Mouse (Mus musculus): Measurements from ENCODE around the gene Rln3. TPM values are rescaled to one million over a fixed set of nuclear protein-coding genes. Genes with fewer than 3 reads are reported as not detected.

The Rln3 gene
- polyA plus RNA-seq, 1 experiment from 2014 or later = 0.48 TPM

DNA sequence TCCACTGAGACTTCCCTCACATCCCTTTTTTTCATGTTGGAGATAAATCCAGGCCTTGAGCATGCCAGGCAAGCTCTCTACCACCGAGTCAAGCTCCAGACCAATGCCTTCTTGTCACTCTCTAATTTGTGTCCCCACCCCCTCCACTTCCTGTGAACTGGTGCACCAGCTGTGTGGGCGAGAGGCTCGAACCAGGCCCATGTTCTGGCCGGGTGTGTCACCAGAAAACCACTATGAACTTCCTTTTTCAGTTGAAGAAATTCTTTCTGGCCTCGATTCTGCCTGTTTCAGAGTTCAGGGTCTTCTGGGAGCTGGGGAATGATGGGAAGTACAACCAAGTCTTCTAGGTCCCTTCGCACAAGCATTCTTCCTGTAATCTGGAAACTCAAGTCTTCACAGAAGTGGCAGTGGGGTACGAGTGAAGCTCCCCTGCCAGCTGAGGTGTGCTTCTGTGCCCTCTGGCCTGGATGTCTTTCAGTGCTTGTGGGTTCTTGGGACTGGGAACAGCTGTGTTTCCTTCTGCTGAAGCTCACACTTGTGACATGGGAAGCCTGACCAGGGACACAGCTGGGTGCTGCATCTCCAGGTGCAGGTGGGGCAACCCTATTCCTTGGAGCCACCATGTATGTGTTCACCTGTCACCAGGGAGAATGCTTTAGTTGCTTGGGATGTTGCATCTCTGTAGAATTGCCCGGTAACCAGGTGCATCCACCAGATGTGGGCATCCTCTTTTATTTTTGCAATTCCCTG is 19.2 kb upstream of the Rln3 start:
- WGBS = 75% methylated on average over 8 of the region's 8 CpGs

GRCm38 (mm10) chr8:84060245-84060644 is 15.4 kb upstream of the Rln3 start:
- Histone ChIP-seq H3K36me3 (replicated peaks) (no peaks in the 10 kb centered on the region), H3K27ac (no peak overlapping the region), H3K4me1 (no peaks in the 10 kb centered on the region), H3K27me3 (replicated peaks) (no peaks in the 10 kb centered on the region), H3K4me2 (no peak overlapping the region), H3K4me3 (no peak overlapping the region), H3K9me3 (no peaks in the 10 kb centered on the region), H3K9ac (no peak overlapping the region)
- no peak for ATAC-seq (replicated peaks)
- WGBS = 81% methylated on average over 2 of the region's 2 CpGs

More for the DNA sequence above, 19.2 kb upstream of the Rln3 start:
- Histone ChIP-seq H3K27ac (no peak overlapping the region), H3K4me1 (peaks cover 23% of the 10 kb centered on the region), H3K4me2 (no peak overlapping the region), H3K9me3 (no peaks in the 10 kb centered on the region), H3K36me3 (replicated peaks) (no peaks in the 10 kb centered on the region), H3K4me3 (no peak overlapping the region), H3K9ac (no peak overlapping the region), H3K27me3 (replicated peaks) (no peaks in the 10 kb centered on the region)
- ATAC-seq (replicated peaks) = no peak

- H3K4me1 ChIP-seq = no peaks in the 10 kb centered on the region
- no peak for ATAC-seq (replicated peaks)
- H3K9ac ChIP-seq = no peak overlapping the region
- H3K36me3 ChIP-seq (replicated peaks) = no peaks in the 10 kb centered on the region
- H3K4me3 ChIP-seq = no peak overlapping the region
- no peak overlapping the region for H3K4me2 ChIP-seq
- no peaks in the 10 kb centered on the region for H3K27me3 ChIP-seq (replicated peaks)
- H3K9me3 ChIP-seq = no peaks in the 10 kb centered on the region
- WGBS = 89% methylated on average over 2 of the region's 2 CpGs
- no peak overlapping the region for H3K27ac ChIP-seq
These were observed 14.4 kb upstream of the Rln3 start for GRCm38 (mm10) chr8:84059226-84059625.

- ATAC-seq (replicated peaks) = no peak
- no peak overlapping the region for H3K27ac ChIP-seq
- H3K27me3 ChIP-seq (replicated peaks) = no peaks in the 10 kb centered on the region
- H3K4me1 ChIP-seq = no peaks in the 10 kb centered on the region
- WGBS = 97% methylated on average over 1 of the region's 1 CpGs
- no peaks in the 10 kb centered on the region for H3K9me3 ChIP-seq
- H3K4me3 ChIP-seq = no peak overlapping the region
- no peak overlapping the region for H3K9ac ChIP-seq
- no peak overlapping the region for H3K4me2 ChIP-seq
- no peaks in the 10 kb centered on the region for H3K36me3 ChIP-seq (replicated peaks)
These were observed 13.0 kb upstream of the Rln3 start for GRCm38 (mm10) chr8:84057827-84058226.

DNA sequence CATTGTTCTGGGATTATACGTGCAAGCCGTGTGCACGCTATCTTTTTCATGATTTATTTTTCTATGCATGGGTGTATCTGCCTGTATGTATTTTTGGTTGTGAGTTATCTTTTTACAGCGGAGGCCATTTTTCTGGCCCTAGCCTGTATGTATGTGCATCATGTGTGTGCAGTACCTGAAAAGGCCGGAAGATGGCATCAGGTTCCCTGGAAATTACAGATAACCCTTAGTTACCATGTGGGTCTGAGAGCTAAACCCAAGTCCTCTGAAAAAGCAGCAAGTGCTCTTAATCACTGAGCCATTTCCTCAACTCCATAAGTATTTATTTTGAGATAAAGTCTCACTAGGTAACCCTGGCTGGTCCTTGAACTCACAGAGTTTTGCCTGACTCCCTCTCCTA is 8.4 kb upstream of the Rln3 start:
- H3K9me3 ChIP-seq = no peaks in the 10 kb centered on the region
- H3K4me2 ChIP-seq = no peak overlapping the region
- no peak for ATAC-seq (replicated peaks)
- no peaks in the 10 kb centered on the region for H3K4me1 ChIP-seq
- no peaks in the 10 kb centered on the region for H3K27me3 ChIP-seq (replicated peaks)
- no peak overlapping the region for H3K9ac ChIP-seq
- no peak overlapping the region for H3K4me3 ChIP-seq
- H3K27ac ChIP-seq = no peak overlapping the region
- no peaks in the 10 kb centered on the region for H3K36me3 ChIP-seq (replicated peaks)
- WGBS = 92% methylated on average over 5 of the region's 5 CpGs

- H3K27me3 ChIP-seq (replicated peaks) = no peaks in the 10 kb centered on the region
- no peaks in the 10 kb centered on the region for H3K36me3 ChIP-seq (replicated peaks)
- 68% methylated on average over 3 of the region's 3 CpGs for WGBS
- H3K27ac ChIP-seq = no peak overlapping the region
- no peaks in the 10 kb centered on the region for H3K9me3 ChIP-seq
- H3K4me2 ChIP-seq = no peak overlapping the region
- no peak for ATAC-seq (replicated peaks)
- H3K4me1 ChIP-seq = no peaks in the 10 kb centered on the region
- H3K4me3 ChIP-seq = no peak overlapping the region
- no peak overlapping the region for H3K9ac ChIP-seq
These were observed 7.9 kb upstream of the Rln3 start for GRCm38 (mm10) chr8:84052746-84053145.

DNA sequence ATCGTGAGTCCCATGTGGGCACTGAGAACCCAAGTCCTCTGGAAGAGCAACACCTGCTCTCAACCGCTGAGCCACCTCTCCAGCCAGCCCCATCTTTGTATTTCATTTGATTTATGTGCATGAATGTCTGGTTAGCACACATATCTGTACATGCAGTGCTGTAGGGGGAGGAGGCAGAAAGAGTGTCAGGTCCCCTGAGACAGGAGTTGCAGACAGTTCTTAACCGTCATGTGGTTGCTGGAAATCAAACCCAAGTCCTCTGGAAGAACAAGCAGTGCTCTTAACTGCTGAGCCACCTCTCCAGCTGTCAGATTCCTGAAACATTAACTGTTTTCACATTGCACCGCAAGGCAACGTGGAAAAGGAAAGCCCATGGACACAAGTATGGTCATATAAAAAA is 3.4 kb upstream of the Rln3 start:
- no peak overlapping the region for H3K4me2 ChIP-seq
- 81% methylated on average over 5 of the region's 5 CpGs for WGBS
- H3K4me1 ChIP-seq = peaks cover 3% of the 10 kb centered on the region; the same call in 1 of the 2 replicates
- ATAC-seq (replicated peaks) = no peak
- no peak overlapping the region for H3K9ac ChIP-seq
- H3K27ac ChIP-seq = no peak overlapping the region
- H3K9me3 ChIP-seq = no peaks in the 10 kb centered on the region
- no peaks in the 10 kb centered on the region for H3K36me3 ChIP-seq (replicated peaks)
- H3K27me3 ChIP-seq (replicated peaks) = peaks cover 24% of the 10 kb centered on the region
- H3K4me3 ChIP-seq = no peak overlapping the region

DNA sequence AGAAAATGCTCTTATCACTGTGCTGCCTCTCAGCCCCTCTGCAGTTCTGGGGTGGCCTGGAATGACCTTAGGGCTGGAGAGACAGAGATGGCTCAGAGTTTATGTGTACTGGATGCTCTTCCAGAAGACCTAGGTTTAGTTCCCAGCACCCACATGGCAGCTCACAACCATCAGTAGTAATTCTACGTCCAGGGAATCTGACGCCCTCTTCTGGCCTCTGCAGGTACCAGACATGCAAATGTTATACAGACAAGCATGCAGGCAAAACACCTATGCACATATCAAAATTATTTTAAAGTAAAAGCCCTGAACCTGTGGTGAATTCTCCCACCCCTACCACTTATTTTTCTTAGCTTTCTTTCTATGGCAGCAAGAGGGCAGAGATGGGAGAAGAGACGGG is 1.7 kb upstream of the Rln3 start:
- H3K9ac ChIP-seq = no peak overlapping the region
- ATAC-seq (replicated peaks) = no peak
- H3K36me3 ChIP-seq (replicated peaks) = no peaks in the 10 kb centered on the region
- peaks cover 14% of the 10 kb centered on the region for H3K4me1 ChIP-seq
- no peak overlapping the region for H3K27ac ChIP-seq
- WGBS = 85% methylated on average over 3 of the region's 3 CpGs
- H3K9me3 ChIP-seq = no peaks in the 10 kb centered on the region
- no peak overlapping the region for H3K4me2 ChIP-seq
- H3K4me3 ChIP-seq = no peak overlapping the region
- peaks cover 41% of the 10 kb centered on the region for H3K27me3 ChIP-seq (replicated peaks)

DNA sequence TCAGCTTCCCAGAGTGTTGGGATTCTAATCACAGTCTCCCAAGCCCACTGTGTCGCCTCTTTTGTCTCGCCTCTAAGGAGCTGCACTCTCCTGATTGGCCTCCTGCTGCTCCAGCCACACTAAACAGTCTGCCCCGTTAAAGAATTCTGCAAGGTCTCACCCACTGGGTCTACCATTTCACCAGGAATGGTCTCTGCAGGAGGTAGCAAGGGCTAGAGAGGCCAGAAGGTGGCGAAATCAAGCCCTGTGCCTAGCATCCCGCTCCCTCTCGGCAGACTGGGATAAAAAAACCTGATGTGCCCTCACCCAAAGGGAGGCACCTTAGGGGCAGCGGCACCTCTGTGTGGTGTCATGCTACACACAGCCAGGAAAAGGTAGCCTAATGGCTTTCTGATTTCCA is 697 bp downstream of the Rln3 start:
- no peak for ATAC-seq (replicated peaks)
- H3K4me1 ChIP-seq = peaks cover 14% of the 10 kb centered on the region
- H3K9ac ChIP-seq = no peak overlapping the region
- H3K9me3 ChIP-seq = no peaks in the 10 kb centered on the region
- no peak overlapping the region for H3K4me2 ChIP-seq
- peaks cover 52% of the 10 kb centered on the region for H3K27me3 ChIP-seq (replicated peaks)
- H3K27ac ChIP-seq = no peak overlapping the region
- no peak overlapping the region for H3K4me3 ChIP-seq
- H3K36me3 ChIP-seq (replicated peaks) = no peaks in the 10 kb centered on the region
- WGBS = 7% methylated on average over 7 of the region's 7 CpGs

- WGBS = 34% methylated on average over 12 of the region's 12 CpGs
- 0 out of 2 replicates have a peak overlapping the region, but pooled peaks have one; percentile 46 for H3K4me2 ChIP-seq
- ATAC-seq (replicated peaks) = no peak
These were observed 1.9 kb downstream of the Rln3 start for GRCm38 (mm10) chr8:84042948-84043342.

GRCm38 (mm10) chr8:84042066-84042947 is 2.5 kb downstream of the Rln3 start, which contains the start of gene Il27ra:
Gene Il27ra, minus strand, starts transcription at chr8:84042589.
- Histone ChIP-seq H3K27me3 (replicated peaks) (peaks cover 59% of the 10 kb centered on the region), H3K27ac (no peak within 1 kb of the TSS), H3K9ac (no peak within 1 kb of the TSS), H3K36me3 (replicated peaks) (no peaks in the 10 kb centered on the region), H3K4me1 (peaks cover 14% of the 10 kb centered on the region), H3K9me3 (no peaks in the 10 kb centered on the region), H3K4me3 (peak within 1 kb of the TSS; percentile 22), H3K4me2 (peak within 1 kb of the TSS; percentile 46)
- WGBS = 4% methylated on average over 40 of the region's 40 CpGs
- peak; percentile 42; the same call in 1 of the 2 replicates for ATAC-seq (replicated peaks)

More at GRCm38 (mm10) chr8:84042948-84043342, 1.9 kb downstream of the Rln3 start:
- no peak overlapping the region for H3K9ac ChIP-seq
- no peak overlapping the region for H3K27ac ChIP-seq
- H3K9me3 ChIP-seq = no peaks in the 10 kb centered on the region
- H3K4me3 ChIP-seq = no peak overlapping the region
- H3K27me3 ChIP-seq (replicated peaks) = peaks cover 59% of the 10 kb centered on the region
- no peaks in the 10 kb centered on the region for H3K36me3 ChIP-seq (replicated peaks)
- H3K4me1 ChIP-seq = peaks cover 14% of the 10 kb centered on the region

- ATAC-seq (replicated peaks) = no peak
- Histone ChIP-seq H3K9ac (no peak overlapping the region), H3K4me3 (no peak overlapping the region), H3K27ac (no peak overlapping the region), H3K4me2 (no peak overlapping the region), H3K27me3 (replicated peaks) (peaks cover 43% of the 10 kb centered on the region), H3K36me3 (replicated peaks) (no peaks in the 10 kb centered on the region), H3K4me1 (peaks cover 11% of the 10 kb centered on the region), H3K9me3 (no peaks in the 10 kb centered on the region)
- WGBS = 10% methylated on average over 5 of the region's 5 CpGs
These were observed 5.8 kb downstream of the Rln3 start for GRCm38 (mm10) chr8:84039050-84039449.
